Mouse (Mus musculus): Measurements from ENCODE around the gene Tbl1x.

DNA sequence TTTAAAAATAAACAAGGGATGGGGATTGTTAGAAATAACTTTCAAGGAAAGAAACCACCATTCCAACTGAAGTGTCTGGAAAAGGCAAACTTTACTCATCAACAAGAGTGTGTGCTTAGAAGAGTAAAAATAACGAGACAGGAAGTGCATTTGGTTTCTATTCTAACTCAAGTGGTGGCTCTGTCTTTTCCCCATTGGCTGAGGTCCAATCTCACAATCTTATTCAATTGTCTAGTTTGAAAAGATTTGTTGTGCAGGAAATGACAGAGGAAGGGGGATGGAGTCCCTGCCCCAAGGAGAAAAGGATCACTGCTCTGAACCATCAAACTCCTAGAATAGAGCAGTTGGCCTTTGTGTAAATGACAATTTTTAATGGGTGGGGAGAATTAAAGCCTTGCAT is 41.6 kb upstream of the Tbl1x start:
- TF ChIP-seq POLR2A (IDR thresholded peaks at IDR 0.05; ENCODE audit: low read depth, low read length) (no peak), CTCF (conservative IDR thresholded peaks at IDR 0.05; ENCODE audit: insufficient read depth, insufficient read length, low read depth, low read length) (no peak)
